Mouse (Mus musculus): ENCODE measurements around the gene B4galt3. TPM values are rescaled to one million over a fixed set of nuclear protein-coding genes. Genes with fewer than 3 reads are reported as not detected.

Gene B4galt3
- 44.0 TPM for polyA plus RNA-seq (2017; shearing (Covaris generic))

DNA sequence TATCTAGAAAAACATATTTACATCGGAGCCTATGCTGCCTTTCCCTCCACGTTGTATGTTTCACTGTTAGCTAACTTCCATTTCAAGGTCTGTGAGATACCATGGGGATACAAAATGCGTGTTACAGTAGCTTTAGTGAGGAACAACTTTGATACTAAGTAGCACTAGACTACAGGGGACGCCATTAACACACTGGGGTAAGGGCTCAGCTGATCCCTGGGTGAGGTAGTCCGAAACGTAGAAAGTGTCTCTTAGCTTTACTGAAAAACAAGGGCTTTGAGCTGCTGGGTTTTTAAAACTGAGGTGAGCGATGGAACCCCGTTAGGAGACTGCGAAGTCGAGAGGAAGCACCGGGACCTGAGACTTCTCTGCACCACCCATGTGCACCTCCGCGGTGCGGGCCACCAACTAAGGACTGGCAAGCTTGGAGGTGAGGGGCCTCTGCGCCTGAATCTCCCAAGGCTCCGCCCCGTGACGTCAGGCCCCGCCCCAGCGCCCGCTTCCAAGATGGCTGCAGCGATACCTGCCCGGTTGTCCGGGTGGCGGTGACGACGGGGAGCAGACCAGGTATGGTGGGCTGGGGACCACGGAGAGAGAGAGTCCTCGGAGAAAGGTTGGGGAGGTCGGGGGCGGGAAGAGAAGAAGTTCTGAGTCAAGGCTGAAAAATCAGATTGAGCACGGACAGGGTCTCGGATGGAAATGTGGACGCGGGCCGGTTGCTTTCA lies at the start of gene B4galt3:
Gene B4galt3, plus strand, starts transcription at position 481 of the 725 bp plus-strand sequence.

DNA sequence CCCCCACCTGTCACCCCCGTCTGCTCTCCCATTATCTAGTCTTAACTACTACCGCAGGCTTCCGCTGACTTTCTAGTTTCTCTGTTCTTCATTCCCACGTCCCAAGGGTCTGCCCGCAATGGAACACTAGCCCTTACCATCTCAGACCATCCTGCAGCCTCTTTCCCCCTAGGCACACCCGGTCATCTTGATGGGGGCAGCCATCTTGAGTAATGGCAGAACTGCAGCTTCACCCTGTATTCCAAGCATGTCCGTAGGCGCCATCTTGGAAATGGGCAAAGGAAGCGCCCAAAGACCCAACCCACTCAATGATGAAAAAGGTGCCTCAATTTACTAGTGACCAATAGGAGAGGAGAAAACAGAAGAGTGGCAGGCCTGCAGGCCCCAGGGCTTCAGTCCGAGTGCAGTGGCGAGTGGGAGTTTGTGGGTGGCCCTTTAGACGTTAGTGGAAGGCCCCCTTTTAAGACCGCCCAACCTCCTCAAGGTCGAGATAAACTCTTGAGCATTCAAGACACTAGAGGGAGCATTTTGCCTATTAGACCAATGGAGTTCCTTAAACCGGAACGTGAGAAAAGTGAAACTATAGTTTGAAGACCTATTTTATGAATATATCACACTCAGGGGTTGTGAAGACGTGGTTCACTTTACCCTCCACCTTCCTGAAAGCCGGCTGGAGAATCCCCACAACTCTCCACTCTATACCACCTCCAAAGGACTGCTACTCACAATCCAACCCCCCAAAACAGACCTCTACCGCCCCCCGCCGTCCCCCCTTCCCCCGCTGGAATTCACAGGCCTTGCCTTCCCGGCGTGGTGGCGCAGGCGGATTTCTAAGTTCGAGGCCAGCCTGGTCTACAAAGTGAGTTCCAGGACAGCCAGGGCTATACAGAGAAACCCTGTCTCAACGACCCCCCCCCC lies 47.6 kb upstream of the B4galt3 start, which contains the start of gene Tomm40l:
Gene Tomm40l, minus strand, starts transcription at position 277 of the 918 bp plus-strand sequence.

DNA sequence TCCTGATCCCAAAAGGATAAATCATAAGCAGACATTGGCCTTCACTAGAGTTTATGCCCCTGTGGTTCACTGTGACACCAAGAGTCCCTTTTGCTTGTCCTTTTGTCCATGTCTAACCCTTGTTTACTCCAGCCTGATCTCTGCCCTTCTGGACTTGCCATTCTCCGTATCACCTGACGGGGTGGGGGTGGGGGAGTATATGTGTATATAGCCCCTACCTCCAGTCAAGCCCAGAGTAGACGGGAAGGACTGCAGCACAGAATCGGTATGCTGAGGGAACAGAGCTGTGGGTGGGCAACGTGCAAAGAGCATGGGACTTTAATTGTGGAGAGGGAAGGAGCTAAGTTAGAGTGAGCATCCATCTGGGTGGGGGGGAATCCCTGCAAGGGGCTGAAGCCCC lies 45.3 kb upstream of the B4galt3 start, which contains the start of gene Apoa2:
Gene Apoa2, plus strand, starts transcription at position 198 of the 400 bp plus-strand sequence.

DNA sequence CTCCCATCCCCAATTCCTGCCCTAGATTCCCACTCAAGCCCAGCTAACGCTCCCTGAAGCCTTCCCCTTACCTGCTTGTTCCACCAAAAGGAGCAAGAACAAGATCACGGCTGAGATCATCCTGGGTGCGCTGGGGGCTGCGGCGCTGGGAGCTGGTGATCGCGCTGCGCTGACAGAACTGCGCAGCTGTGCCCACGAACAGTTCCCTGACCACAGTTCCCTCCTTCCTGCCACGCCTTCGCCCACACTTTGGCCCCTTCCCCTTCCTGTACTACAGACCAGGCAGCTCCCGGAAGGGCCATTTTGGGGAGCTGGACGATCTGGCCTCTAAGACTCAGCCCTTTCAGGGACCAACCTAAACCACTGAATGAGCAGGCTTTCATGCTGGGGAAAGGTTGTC lies 36.0 kb upstream of the B4galt3 start, which contains the start of gene Fcer1g:
Gene Fcer1g, minus strand, starts transcription at position 240 of the 400 bp plus-strand sequence.

DNA sequence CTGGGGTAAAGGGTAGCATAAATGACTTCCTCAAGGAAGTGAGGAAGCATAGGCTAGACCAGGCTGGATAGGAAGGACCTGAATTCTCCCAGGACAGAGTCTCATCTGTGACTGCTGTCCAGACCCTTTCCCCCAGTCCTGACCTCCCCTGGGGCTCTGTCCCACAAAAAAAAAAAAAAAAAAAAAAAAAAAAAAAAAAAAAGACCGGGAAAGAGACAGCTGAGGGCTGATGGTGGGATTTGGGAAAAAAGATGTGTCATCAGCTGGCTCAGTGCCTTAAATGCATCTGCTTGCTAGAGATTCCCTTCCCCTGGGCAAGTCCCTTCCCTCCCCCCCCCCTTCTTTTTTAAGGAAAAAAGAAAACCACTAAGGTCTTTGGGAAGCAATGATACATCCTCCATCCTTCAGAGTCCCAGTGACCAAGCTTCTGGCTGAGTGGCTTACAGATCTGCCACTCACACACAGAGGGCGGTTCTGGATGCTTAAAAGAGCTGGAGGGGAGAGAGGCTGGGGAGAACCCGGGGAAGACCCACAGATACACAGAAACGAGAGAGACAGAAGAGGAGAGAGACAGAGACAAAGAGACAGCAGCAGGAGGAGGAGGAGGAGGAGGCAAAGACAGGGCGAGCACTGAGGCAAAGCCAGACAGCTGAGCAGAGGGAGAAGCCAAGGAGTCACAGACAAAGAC lies 20.1 kb upstream of the B4galt3 start, which contains the start of gene Adamts4:
Gene Adamts4, plus strand, starts transcription at position 509 of the 688 bp plus-strand sequence.

DNA sequence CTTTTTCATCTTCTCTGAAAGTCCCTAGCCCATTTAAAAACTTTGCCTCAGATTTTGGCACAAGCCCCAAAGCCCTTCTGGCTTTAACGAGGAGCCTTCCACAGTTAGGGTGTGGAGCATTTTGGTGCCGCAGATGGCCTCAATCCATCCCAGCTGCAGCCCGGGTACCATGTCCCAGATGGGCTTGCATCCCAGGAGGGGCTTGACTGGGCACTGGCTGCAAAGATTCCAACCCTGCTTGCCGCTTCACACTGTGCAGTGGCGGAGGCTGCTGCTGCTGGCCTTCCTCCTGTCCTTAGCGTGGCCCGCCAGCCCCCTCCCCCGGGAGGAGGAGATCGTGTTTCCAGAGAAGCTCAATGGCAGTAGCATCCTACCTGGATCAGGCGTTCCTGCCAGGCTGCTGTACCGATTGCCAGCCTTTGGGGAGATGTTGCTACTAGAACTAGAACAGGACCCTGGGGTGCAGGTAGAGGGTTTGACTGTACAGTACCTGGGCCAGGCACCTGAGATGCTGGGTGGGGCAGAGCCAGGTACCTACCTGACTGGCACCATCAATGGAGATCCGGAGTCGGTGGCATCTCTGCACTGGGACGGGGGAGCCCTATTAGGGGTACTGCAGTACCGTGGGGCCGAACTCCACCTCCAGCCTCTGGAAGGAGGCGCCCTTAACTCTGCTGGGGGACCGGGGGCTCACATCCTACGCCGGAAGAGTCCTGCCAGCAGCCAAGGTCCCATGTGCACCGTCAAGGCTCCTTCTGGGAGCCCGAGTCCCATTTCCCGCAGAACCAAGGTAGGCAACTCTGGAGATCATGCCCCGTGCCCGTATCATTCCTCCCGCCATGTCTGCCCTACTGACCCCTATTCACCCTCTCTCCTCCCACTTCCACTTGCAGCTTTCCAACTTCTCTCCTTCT lies 19.2 kb upstream of the B4galt3 start, which contains the start of gene Ndufs2:
Gene Ndufs2, minus strand, starts transcription at position 709 of the 914 bp plus-strand sequence.

DNA sequence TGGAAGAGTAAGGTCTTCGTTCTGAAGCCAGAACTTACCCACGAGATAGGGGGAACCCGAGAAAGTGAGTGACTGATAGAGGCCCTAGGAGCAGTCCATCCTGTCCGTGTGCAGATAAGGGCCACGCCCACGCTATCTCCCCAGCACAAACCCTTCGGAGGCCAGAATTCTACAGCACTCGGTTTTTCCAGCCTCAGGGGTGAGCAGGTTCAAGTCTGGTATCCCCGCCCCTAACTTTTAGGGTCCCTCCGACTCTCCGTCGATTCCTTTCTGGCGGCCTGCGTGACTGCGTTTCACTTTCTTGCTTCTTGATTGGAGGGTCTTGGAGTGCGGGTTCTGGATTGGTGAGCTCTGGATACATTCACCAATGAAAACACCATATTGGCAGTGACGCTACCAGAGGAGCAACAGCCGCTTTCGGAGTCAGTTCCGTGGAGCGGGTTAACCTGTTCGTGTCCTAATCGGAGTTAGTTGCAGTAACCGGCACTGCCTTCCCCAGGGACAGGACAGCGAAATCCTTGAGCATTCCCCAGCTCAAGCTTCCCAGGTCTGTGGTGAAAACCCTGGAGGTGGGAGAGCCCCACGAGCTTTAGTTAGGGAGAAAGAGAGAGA lies 10.9 kb downstream of the B4galt3 start, which contains the start of gene Ppox:
Gene Ppox, minus strand, starts transcription at position 271 of the 612 bp plus-strand sequence.

DNA sequence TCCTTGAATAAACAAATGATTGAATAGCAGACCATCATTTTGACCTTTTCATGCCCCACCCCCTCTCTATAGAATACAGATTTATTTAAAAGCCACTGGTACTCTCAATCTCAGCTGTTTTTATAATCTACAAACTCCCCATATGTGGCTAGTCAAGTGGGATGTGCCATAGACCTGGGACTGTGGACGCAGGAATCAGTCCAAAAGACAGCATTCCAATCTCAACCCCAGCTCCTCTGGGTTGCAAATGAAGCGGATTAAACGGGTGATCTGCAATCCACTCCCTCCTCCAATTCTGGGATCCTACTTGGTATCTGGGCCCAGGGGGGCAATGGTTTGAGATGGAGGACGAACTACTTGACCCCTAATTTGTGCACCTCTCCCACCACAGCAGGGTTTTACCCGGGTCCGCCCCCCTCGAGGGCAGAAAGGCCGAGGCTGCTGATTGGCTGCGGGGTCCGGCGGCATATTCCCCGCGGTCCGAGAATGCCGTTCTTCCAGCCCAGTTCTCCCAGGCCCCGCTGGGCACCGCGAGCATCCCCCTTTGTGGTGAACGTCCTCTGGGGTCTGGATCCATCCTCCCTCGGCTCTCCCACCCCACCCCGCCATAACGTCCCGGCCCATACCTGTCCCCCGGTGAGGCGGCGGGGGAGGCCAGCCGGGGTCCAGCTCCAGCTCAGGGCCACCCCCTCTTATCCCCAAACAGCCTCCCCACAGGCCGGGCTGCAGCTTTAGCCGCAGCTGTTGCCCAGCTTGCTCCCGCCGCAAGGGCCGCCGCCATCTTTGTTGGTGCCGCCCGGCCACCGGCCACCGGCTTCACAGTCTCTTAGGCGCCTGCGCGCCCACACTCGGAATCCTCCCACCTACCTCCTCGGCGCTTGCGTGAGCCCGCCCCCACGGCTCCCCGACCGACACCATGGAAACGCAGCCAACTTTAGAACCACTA lies 17.3 kb downstream of the B4galt3 start, which contains the start of gene Usp21:
Gene Usp21, minus strand, starts transcription at position 856 of the 946 bp plus-strand sequence.

DNA sequence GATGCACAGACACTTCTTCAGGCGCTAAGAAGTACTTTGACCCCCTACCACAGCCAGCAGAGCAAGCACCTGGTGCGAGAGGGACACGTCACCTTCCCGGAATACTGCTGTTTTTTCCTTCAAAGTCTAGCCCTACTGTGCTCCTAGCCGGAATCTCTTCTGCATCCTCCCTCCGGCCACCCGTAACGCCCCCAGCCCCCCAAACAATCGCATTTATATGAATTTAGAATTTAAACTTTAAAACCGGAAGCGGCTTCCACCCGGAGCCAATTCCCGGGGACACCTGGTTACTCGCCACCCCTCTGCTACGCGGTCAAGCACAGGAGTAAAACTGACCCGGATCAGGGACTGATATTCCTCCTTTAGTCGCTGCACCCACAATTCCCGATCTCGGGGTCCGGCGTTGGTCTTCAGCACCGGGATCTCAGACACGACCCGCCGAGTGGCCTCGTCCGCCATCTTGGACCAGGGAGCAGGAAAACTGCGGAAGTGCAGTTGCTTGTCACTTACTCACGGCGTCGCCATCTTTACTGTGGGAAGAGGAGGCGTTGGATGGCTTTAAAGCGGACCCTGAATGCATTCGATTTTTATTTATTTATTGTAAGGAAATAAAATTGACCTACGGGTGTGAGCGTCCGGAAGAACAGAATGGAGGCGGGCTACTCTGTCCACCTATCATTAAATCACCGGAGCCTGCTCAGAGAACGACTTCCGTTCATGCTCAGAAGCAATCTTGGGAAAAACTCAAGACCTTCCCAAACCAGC lies 24.4 kb downstream of the B4galt3 start, which contains the start of gene Ufc1:
Gene Ufc1, minus strand, starts transcription at position 727 of the 765 bp plus-strand sequence.

Other genes starting within 250 kb of the B4galt3 start
- gene Fcgr3, start 205.4 kb upstream of the B4galt3 start, polyA plus RNA-seq (2017; shearing (Covaris generic)), result 1.9 TPM
- 2.1 TPM for gene Cfap126, start 156.4 kb upstream of the B4galt3 start, polyA plus RNA-seq (2017; shearing (Covaris generic))
- gene Sdhc, start 119.7 kb upstream of the B4galt3 start, polyA plus RNA-seq (2017; shearing (Covaris generic)), result 173 TPM
- gene Mpz, start 119.6 kb upstream of the B4galt3 start, polyA plus RNA-seq (2017; shearing (Covaris generic)), result not detected
- gene Pcp4l1, start 74.1 kb upstream of the B4galt3 start, polyA plus RNA-seq (2017; shearing (Covaris generic)), result not detected
- gene Nr1i3, start 56.4 kb upstream of the B4galt3 start, polyA plus RNA-seq (2017; shearing (Covaris generic)), result 0.38 TPM
- 38.8 TPM for gene Tomm40l, start 47.8 kb upstream of the B4galt3 start, polyA plus RNA-seq (2017; shearing (Covaris generic))
- gene Apoa2, start 45.3 kb upstream of the B4galt3 start, polyA plus RNA-seq (2017; shearing (Covaris generic)), result not detected
- 10.2 TPM for gene Fcer1g, start 36.0 kb upstream of the B4galt3 start, polyA plus RNA-seq (2017; shearing (Covaris generic))
- gene Adamts4, start 19.9 kb upstream of the B4galt3 start, polyA plus RNA-seq (2017; shearing (Covaris generic)), result not detected
- gene Ndufs2, start 18.9 kb upstream of the B4galt3 start, polyA plus RNA-seq (2017; shearing (Covaris generic)), result 185 TPM
- gene Ppox, start 10.9 kb downstream of the B4galt3 start, polyA plus RNA-seq (2017; shearing (Covaris generic)), result 71.0 TPM
- 63.3 TPM for gene Usp21, start 17.7 kb downstream of the B4galt3 start, polyA plus RNA-seq (2017; shearing (Covaris generic))
- 67.8 TPM for gene Ufc1, start 24.7 kb downstream of the B4galt3 start, polyA plus RNA-seq (2017; shearing (Covaris generic))
- 41.6 TPM for gene Dedd, start 58.8 kb downstream of the B4galt3 start, polyA plus RNA-seq (2017; shearing (Covaris generic))
- gene Nit1, start 75.3 kb downstream of the B4galt3 start, polyA plus RNA-seq (2017; shearing (Covaris generic)), result 57.0 TPM
- 113 TPM for gene Pfdn2, start 75.3 kb downstream of the B4galt3 start, polyA plus RNA-seq (2017; shearing (Covaris generic))
- 0.24 TPM for gene Klhdc9, start 90.5 kb downstream of the B4galt3 start, polyA plus RNA-seq (2017; shearing (Covaris generic))
- gene Nectin4, start 99.8 kb downstream of the B4galt3 start, polyA plus RNA-seq (2017; shearing (Covaris generic)), result 0.17 TPM
- 268 TPM for gene Arhgap30, start 118.6 kb downstream of the B4galt3 start, polyA plus RNA-seq (2017; shearing (Covaris generic))
- 97.6 TPM for gene Usf1, start 141.0 kb downstream of the B4galt3 start, polyA plus RNA-seq (2017; shearing (Covaris generic))
- 4.0 TPM for gene Tstd1, start 148.5 kb downstream of the B4galt3 start, polyA plus RNA-seq (2017; shearing (Covaris generic))
- gene F11r, start 167.2 kb downstream of the B4galt3 start, polyA plus RNA-seq (2017; shearing (Covaris generic)), result 0.40 TPM
- gene Alyref2, start 233.2 kb downstream of the B4galt3 start, polyA plus RNA-seq (2017; shearing (Covaris generic)), result 9.2 TPM

All from activated CD4-positive, CD25-positive, alpha-beta regulatory T cell, adult 9 weeks (primary cell).